Mouse (Mus musculus) c-Kit-negative CD71-positive TER-119-positive erythroid progenitor cells, embryonic 14.5 days (primary cell): ENCODE results near the gene Large2.

Experiments
- DNase-seq: peaks from one replicate; pipeline ENCODE4 v3.0.0-alpha.2; 2013; ENCODE audit warnings: low read depth, low spot score

The Large2 gene

GRCm38 (mm10) chr2:92390206-92390930 is 15.7 kb upstream of the Large2 start:
- DNase-seq, result no peak

- DNase-seq, result no peak
Observed at GRCm38 (mm10) chr2:92389645-92390044, 15.0 kb upstream of the Large2 start.

DNA sequence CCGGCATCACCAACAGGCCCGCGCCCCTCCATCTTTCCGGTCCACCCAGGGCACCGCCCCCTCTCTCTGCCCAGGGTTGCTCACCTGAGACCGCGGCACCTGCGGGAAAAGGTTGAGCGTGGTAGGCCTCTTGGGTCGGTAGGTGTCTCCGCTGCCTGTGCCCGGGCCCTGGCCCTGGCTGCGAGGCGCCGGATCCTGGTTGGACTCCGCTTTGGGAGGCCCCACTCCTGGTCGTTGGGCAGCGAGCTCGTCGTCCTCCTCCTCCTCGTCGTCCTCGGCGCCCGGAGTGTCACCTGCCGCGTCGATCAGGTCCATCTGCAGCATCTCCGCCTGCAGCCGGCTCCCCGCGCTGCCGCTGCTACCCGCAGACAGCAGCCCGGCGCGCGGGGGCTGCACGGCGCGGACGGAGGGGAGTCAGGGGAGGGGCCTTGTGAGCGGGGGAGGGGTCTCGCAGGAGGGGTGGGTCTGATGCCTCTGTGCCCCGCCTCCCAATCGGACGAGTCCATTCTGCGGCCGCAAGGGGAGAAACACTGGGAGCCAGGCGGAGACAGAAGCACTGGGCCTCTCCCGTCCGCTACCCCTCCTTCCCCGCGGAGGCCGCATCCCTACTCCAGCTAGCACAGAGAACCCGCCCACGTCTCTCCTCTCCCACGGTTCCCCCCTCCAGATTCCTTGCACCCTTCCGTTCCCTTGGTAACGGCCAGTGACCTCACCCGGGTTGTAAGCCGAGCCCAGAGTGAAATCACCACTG is 14.4 kb upstream of the Large2 start:
- no peak for DNase-seq

DNA sequence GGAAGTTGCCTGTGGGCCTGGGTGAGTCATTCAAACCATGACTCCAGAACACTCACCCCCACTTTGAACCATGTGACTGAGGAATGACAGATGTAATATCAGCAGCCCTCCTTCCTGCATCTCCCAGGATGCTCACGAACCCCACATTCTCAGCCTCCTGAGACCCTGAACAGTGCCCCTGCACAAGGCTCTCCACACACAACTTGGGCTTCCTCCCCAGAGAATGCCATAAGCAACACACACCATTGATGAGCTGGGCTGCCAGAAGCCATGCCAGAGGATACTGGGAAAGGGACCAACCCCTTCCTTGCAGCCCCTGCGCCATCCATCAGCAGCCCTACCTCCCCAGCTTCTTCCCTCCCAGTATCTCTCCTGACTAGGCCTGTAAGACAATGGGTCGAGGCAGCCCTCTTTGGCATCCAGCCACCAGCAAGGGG is 13.4 kb upstream of the Large2 start:
- no peak for DNase-seq

- DNase-seq, result no peak
Observed at GRCm38 (mm10) chr2:92387646-92388045, 13.0 kb upstream of the Large2 start.

GRCm38 (mm10) chr2:92386821-92387570 is 12.3 kb upstream of the Large2 start:
- no peak for DNase-seq

DNA sequence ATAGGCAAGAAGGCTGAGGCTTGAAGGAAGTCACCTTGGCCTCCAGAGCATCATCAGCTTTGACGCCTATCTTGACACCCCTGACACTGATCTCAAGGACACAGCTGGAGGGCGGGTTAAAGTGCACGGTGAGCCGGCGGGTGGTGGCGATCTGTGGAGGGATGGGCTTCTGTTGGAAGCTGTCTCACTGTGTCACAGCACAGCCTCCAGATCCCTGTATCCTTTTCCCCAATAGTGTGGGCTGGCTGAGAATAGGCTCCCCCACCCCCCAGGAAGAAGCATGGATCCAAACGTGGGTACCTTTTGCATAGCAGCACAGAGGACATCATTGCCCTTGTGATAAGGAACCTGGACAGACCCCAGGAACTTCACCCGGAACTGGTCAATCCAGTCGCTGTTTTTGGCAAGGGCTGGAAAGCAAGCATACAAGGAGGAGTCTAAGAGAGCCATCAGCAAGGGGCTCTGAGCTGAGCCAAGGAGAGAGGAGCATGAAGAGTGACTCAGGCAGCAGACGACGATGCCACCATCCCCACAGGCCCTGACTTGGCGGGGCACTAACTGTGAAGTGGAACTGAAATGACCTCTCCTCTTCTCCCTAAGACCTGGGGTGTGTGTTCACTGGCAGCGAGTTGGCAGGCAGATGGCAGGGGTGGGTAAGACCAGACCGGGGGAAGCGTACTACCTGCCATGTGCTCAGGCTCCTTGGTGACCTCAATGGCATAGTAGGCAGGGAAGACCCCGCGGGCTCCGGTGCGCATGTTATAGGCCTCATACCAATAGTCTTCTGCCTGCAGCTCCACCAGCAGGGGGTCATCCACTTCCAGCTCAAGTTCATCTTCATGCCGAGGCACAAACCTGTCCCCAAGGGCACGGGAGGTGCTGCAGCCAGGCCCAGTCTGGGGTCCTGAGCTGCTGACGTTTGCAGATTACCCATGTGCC is 10.7 kb upstream of the Large2 start:
- DNase-seq, result no peak

GRCm38 (mm10) chr2:92384101-92384500 is 9.4 kb upstream of the Large2 start:
- DNase-seq, result no peak

DNA sequence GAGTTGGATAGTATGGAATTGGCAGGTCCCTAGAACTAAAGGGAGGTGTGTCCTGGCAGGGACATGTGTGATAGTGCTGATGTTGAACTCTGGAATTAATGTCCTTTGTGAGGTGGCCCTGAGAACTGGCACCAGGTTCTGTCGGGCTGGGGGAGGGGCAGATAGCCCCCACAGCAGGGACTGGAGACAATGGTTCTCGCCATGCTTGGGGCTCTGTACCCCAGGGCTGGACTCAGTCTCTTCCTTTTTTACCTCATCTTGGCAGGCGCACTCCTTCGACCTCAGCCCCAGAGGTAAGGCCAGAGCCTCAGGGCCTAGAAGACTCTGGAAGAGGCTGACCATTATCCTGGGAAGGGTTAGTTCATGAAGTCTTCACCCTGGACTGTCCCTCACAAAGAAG is 8.1 kb upstream of the Large2 start:
- DNase-seq, result no peak

- DNase-seq, result no peak
Observed at GRCm38 (mm10) chr2:92381901-92382588, 7.4 kb upstream of the Large2 start, which contains the start of gene 1700029I15Rik. TSS of gene 1700029I15Rik (plus strand) at chr2:92382538.

GRCm38 (mm10) chr2:92381161-92381560 is 6.5 kb upstream of the Large2 start:
- no peak for DNase-seq

- no peak for DNase-seq
Observed at GRCm38 (mm10) chr2:92380495-92381050, 5.9 kb upstream of the Large2 start.

DNA sequence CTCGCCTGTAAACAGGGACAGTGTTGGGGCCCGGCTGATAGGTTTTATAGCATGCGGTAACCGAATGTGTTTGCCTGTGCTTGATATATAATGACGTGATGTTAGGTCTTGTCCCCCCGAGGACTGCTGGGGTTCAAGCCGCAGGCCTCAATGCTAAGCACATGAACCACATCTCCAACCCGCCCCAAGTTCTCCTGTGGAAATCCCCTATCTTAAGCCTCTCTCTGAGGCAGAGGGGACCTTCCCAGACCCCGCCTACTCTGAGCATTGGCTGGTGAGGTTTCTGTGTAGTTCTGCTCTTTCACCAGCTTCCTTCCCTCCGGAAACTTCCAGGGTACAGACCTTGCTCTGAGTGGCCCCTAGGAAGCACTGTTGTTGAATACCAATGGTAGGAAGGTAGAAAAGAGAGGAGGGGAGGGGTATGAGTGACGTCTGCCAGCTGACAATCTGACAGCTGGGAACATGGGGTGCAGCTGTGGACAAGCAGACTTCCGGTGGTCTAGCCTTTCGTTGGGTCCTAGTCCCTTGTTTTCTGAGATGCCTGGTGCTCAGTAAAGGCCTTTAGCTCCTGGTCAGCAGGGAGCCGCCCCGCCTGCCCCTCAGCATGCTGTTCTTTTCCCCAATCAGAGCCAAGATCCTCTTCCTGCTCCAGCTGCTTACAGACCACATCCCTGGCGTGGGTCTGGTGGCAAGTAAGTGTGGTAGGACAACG is 5.3 kb upstream of the Large2 start:
- no peak for DNase-seq

GRCm38 (mm10) chr2:92377320-92377719 is 2.7 kb upstream of the Large2 start:
- no peak for DNase-seq

DNA sequence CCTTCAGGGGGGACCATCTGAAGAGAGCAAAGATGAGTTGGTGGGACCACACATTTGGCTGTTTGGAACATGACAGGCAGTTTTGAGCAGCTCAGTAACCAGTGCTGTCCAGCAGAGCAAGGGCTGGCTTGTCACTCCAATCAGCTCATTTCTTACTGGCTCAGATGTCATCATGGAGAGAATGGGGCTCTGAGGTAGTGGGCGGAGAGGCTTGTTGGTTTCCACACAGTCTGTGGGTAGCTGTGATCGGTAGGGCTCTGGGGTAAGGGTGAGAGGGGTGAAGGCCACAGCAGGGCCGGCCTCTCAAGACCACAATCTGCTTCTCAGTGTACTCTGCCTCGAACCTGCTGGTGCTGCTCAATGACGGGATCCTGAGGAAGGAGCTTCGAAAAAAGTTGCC is 1.6 kb upstream of the Large2 start:
- no peak for DNase-seq

GRCm38 (mm10) chr2:92375788-92376187 is 1.1 kb upstream of the Large2 start:
- peak; percentile 20 for DNase-seq

DNA sequence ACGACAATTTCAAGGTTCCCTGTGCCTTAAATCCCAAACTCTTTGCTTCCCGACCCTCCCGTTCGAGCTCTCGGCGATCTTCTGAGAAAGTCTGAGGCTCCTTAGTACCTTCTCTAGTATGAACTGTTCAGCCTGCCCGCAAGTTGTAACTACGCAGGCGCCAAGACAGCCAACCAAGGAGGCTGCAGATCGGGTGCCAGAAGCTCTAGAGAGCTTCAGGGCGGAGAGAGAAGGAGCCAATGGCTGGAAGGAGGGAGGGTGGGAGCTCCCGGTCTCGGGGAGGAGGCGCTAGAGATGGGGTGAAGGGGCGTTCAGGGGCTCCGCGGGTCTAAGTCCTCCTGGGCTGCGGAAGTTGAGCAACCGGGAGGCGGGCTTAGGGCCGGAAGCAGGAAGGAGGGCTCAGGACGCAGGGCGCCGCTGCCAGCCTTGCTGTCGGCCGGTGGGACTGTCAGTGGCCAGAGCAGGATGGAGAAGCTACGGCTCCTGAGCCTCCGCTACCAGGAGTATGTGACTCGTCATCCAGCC is 492 bp upstream of the Large2 start:
- peak; percentile 78 for DNase-seq

DNA sequence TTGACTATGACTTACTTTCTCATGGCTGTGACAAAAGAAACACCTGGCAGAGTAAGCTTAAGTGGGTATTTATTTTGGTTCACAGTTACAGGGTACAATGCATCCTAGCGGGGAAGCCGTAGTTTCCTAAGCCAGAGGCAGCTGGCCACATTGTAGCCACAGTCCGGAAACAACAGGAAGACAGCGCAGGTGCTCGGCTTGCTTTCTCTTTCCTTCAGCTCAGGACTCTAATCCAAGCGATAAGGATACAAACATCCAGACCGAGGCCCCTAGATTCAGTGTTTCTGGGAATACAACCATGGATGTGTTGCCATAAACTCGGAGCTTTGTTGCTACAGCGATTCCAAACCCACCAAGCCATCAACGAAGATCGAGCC is 1.2 kb downstream of the Large2 start:
- DNase-seq, result no peak

DNA sequence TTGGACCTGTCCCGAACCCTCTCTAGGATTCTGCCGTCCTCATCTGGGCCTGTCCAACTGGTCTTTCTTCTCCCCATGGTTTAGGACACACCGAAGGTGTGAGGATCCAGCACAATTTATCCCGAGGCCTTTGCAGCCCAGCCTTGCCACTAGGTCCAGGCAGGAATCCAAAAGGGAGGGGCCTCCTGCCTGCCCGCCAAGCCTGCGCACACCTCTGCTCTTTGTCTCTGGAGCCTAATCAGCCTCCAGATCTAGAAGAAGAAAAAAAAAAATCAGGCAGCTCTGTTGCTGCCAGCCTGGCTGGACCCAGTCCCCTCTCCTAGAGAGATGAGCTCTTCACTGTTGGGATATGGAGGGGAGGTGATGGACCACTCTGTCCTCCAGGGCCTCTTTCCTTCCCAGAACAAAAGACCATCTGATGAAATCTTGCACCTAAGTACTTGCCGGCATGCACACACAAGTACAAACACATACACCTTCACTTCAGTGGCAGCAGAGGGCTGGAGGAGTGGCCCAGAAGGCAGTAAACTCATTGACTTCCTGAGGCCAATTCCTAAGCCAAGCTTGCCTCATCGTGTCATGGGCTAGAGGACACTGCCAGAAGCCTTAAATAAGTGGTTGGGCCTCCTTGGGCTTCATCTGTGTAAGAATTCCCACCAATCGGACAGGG is 1.8 kb downstream of the Large2 start:
- DNase-seq, result no peak
